Mouse (Mus musculus): ENCODE data around the gene Tanc1. TPM values are rescaled to one million over a fixed set of nuclear protein-coding genes. Genes with fewer than 3 reads are reported as not detected.
"Not testable (repeated sequence)": the region's sequence is repeated elsewhere in the genome, so short reads cannot be mapped to it uniquely, and the experiment has no call there.

Tanc1 gene
- total RNA-seq, 2 experiments from 2014 or later, result 16.4 to 21.1 TPM

DNA sequence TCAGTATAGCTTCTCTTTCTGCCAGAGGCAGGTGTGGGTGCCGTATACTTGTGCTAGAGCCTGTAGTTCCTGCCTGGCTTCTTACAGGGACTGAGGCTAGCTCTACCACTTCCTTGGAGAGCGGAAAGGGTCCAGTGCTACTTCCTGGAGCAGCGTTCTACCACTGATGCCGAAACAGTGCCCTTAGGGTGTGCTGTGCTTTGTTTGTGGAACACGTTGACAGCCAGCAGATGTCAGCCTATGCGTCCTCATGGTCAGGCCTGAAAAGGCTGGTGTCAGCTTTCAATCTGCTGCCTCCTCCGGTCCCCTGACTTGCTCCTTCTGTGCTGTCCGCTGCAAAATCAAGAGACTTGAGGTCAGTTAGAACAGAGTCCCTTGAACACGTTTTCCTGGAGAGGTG lies 218.3 kb downstream of the Tanc1 start:
- DNase-seq, result no peak

DNA sequence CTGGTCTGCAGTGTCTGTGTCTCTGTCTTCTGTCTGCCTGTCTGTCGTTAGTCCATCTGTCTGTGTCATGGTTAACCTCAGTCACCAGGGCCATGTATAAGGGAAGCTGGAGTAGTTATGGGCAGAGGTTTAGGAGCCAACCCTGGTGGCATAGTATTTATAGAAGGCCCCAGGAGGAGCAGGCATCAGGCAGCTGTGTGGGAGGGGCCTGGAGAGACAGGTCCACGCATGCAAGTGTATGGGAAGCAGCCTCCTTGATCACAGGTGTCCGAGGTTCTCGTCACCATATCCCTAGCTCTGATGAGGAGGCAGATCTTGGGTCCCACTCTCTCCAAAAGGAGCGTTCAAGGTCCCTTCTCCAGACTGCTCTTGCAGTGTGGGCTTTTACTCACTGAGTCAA lies 219.1 kb downstream of the Tanc1 start:
- DNase-seq, result no peak

DNA sequence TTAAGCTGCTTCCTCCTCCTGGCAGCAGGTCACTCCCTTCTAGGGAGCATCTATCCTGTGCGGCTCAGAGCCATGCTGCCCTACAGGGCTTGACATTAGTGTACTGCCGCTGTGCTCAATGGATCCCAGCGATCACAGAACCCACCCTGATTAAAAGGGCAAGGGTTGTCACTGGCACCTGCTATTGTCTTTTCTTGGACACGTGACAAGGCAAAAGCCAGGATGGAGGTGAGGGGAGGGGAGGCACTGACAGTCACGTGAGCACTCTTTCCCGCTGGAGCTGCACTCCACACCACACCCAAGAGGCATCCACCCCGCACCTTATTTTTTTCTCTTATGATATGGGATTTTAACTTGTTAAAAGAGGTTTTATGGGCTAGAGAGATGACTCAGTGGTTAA lies 220.0 kb downstream of the Tanc1 start:
- no peak for DNase-seq

DNA sequence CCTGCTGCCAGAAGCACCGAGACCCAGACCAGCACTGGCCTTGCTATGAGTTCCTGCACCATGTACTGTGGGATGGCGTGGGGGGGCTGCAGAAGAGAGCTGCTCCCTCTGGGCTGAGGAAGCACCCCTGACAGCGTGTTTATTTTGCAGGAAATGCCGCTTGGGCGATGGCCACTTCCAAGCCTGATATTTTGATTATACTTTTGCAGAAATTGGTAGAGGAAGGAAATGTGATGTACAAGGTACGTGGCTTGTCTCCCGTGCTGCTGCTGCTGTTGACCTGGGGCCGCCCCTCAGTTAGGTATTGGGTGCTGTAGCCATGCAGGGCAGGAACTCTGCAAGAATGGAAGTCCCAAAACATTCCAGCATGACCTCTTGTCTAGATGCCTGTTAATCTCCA lies 227.0 kb downstream of the Tanc1 start:
- peak; percentile 32 to 54 for DNase-seq

DNA sequence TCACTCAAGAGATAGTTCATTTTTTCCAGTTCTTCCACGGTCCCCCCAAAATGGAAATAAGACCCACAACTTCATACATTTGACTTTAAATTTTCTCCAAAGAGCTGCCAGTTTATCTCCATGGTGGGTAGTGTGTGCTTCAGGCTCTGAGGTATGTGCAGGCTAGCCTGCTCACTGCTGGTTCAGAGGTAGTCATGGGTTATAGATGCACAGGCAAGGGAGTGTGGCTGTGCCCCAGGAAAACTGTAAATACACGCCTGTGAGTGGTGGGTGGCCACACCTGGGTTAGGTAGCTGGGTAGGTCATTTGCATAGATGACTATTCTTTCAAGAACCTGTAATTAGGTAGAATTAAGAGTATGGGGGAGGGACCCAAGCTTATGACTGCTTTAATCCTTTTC lies 227.9 kb downstream of the Tanc1 start:
- DNase-seq, result no peak

DNA sequence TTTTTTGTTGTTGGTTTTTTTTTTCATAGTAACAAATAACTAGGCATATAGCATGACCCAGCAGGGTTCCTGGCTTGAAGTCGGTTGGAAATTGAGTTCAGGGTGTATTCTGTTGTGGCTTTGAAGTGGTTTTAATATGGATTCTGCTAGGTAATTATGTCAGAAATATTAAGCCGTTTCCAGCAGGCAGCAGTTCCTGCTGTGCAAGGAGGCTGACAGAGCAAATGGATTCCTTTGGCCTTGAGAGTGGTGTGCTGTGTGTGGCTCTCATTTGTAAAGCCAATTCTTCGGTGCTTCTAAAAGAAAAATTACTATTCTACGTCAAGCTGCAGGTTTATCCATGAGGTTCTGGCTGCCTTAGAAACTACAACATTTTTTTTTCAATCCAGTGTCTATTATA lies 228.3 kb downstream of the Tanc1 start:
- peak in 1 of 2 experiments; percentile 10 for DNase-seq

DNA sequence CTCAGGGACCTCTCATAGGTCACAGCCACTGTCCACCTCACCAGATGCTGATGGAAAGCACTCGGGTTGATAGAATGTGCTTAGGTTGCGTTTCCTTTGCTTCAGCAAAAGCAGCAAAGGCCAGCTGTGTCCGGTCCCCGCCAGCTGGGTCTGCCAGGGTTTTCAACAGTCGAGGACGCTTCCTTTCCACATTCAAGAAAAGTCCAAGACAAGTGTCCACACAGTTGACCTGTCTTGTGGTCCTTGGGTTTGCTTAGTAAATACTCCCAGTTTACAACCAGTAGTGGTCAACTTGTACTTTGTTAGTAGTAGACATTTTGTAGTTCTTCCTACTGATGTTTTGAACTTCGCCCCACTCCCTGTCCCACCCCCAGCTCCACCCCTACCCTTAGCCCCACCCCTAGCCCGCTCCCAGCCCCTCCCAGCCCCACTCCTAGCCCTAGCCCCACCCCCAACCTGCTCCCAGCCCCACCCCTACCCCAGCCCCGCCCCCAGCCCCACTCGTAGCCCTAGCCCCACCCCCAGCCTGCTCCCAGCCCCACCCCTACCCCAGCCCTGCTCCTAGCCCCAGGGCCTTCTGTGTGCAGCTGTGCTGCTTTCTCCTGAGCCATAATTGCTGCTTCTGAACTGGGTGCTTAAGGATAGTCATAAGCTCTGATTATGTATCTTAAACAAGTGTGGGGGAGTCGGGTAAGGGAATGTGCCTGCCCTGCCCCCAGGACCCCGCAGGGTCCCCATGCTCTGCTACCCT lies 229.5 kb downstream of the Tanc1 start:
- DNase-seq, result peak in 1 of 2 experiments; percentile 26

DNA sequence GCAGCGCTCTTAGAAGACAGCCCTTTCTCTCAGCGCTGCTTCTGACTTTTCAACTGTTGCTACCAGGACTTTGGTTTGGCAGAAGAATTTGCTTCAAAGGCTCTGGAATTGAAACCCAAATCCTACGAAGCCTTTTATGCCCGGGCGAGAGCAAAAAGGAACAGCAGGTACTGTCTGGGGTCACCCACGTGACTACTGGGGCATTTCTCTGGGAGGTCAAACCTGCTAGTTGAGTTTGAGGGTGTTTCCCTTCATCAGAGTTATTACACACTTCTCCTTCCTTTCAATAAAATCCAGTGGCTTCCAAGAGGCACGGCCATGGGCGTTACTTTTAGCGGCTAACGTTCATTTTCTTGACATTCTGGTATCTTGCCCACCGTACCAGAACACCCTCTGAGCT lies 230.1 kb downstream of the Tanc1 start:
- DNase-seq, result no peak

DNA sequence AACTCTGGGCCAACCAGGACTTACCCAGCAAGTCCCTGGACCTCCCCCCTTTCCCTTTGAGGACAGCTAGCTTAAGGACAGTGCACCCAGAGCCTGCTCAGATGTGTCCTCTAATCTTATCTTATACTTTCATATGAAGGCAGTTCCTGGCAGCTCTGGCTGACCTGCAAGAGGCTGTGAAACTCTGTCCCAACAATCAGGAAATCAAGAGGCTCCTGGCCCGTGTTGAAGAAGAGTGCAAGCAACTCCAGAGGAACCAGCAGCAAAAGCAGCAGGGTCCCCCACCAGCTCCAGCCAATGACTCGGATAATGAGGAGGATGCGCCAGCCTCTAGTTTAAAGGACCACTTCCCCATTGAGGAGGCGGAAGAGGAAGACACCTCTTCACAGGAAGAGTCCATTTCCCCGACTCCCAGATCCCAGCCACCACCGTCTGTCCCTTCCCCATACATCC lies 230.7 kb downstream of the Tanc1 start:
- DNase-seq, result no peak

DNA sequence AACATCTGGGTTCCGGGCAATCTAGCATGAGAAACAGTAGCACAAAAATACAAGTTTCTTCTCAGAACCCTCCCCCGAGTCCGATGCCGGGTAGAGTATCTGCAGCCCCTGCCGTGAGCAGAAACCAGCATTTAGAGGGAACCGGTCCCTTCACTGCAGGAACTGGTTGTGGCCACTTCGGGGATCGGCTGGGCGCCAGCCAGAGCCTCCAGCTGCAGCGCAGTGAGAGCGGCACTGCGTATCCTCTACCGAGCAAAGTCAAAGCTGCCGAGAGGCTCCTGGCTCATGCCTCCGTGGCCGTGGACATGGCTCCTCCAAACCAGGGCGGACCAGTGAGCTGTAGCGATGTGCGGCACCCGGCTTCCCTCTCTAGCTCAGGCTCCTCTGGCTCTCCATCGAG lies 231.3 kb downstream of the Tanc1 start:
- DNase-seq, result no peak

DNA sequence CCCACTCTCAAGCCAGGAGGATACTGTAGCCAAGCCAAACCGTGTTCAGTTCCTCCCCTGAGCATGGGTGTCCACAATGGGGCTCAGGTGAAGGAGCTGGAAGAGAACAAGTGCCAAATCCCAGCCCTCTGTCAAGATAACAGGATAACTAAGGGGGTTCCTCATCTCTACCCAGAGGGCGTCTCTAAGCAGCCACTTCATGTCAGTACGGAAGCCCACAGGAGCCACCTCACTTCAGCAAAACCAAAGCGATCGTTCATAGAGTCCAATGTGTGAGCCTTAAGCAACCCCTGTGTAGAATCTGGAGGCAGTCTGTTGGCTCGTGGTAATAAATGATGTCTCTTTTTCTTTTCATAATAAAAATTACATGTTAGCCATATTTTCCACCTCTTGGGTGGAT lies 232.0 kb downstream of the Tanc1 start:
- DNase-seq, result no peak

DNA sequence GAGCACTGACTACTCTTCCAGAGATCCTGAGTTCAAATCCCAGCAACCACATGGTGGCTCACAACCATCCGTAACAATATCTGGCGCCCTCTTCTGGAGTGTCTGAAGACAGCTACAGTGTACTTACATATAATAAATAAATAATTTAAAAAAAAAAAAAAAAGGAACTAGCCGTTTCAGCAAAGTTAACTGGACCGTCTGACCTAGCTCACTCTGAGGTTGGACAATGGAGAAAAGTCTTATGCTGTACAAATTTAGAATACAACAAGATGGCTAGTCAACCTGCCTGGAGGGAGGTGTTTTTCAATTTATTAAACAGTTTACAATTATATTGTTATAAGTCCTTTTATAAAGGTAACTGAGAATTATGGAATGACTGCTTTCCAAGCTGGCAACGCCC lies 240.0 kb downstream of the Tanc1 start:
- not testable (repeated sequence) for DNase-seq

DNA sequence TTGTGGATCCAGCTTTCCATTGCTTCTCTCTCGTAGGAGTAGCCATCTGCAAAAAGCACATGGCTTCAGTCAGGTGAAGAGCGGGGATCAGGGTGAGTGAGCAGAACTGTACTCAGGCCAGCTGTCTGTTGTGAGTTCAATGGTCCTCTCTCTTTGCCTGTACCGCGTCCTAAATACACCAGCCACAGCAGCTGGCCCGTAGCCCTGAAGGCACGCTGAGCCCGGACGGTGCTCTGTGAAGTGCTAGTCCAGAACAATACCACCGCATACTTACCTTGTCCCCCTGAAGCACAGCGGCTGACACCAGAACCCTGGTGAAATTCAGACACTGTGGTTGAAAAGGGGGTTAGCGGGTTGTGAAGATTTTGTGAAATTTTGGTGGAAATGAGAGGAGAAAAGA lies 241.1 kb downstream of the Tanc1 start:
- no peak for DNase-seq

DNA sequence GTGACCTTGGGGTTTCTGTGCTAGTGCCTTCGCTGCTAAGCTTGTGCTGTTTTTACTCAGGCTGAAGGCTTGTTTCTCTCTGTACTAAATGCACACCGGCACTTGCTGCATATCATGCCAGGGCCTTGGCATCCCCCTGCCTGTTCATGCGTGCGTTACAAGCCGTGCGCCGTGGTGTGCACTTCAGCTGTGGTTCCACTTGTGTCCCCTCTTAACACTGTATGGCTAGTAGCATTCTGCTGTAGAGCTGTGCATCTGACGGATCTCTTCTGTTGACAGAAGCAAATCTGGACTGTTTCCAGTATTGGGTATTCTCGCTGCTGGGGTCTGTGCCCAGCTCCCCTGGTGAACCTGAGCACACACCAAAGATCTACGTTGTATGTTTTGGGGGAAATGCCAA lies 241.7 kb downstream of the Tanc1 start:
- no peak for DNase-seq

DNA sequence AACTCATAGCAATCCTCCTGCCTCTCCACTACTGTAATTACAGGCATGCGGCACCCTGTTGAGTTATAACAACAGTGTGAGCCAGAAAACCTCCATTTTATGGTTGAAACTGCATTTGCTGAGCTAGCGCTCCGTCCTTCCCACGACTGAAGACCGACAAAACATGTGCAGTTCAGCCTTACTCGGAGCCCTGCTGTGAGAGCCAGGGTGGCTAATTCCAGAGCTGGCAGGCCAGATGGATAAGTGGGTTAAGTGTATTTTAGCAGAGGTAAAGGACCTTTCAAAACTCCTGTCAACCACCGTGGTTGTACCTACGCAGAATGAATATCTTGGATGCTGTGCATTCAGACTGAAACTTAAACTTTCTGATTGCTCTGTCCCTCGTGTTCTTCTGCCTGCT lies 242.5 kb downstream of the Tanc1 start:
- no peak for DNase-seq

DNA sequence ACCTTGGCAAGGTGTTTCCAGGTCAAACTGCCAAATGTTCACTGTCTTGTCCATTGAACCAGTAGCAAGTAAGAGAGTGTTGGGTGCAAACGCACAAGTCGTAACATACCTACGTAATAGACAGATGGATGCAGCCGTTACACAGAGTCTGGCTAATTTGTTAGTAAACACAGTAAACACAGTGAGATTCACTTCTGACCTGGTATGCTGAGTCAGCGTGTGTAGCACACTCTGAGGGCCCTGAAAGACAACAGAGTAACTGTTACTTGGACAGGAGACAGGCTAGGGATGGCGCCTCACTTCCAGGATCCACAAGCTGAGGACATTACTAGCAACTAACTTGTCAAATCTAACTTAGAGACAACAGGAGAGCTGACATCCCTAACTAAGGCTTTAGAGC lies 250.8 kb downstream of the Tanc1 start:
- DNase-seq, result no peak

DNA sequence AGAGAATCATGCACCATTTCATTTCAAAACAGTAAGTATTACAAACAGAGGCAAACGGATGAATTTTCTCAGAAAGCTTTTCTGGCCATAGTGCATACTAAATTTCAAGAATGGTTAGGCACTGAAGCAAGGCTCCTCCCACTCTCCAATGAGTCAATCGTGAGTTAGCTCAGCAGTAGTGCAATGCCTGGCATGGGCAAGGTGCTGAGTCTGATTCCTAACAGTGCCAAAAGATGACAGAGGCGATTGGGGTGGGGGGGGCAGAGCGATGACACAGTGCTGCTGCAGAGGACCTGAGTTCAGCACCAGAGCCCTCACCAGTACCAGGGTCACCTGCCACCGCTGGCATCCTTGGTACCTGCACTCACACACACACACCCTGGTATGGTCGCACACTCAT lies 258.7 kb downstream of the Tanc1 start:
- peak; percentile 37 to 50 for DNase-seq

DNA sequence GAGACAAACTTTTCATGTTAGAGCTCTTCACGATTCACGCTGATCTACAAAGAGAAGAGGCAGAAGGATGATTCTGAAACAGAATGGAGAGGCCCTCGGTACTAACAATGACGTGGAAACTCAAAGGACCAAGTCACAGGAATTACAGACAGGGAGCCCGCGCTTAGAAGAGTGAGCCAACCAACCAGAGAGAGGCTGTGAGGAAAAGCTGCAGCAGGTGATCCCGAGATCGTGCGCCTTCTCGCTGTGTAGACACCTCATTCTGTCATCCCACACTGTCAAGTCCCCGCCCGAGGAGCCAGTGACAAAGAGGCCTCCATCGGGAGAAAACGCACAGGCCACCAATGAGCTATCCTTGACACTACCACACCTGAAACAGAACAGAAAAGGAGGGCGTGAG lies 264.6 kb downstream of the Tanc1 start:
- DNase-seq, result no peak

DNA sequence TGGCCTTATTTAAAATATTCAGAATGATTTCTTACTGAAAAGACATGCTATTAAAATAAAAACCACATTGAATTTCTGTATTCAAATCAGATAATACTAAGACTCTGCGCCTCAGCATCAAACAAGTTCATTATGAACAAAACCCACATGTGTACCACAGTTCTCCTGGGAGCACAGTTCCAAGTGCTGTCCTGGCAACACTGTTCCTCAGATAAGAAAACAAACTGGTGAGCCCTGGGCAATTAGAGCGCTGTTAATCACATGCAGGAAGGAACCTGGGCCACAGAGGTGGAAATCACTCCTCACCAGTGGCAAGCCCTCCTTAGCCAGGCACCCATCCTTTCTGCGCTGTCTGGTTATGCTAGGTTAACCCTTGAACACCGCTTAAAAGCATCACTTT lies 265.5 kb downstream of the Tanc1 start:
- DNase-seq, result no peak

DNA sequence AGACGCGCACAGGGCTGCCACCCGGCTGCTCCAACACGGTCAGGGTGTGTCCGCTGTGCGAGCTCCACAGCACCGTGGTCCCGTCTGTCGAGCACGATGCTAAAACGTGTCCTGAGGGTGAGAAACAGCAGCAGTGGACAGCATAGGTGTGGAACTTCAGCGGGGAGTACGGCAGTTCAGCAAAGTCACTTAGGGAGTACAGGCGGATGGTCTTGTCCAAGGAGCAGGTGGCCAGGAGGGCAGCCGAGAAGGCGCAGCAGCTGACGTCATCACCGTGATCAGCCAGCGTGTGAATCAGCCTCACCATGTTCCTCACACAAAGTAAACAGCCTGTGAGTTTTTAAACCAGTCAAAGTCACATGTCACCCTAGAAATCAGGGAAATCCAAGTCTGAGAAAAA lies 266.4 kb downstream of the Tanc1 start:
- no peak for DNase-seq

DNA sequence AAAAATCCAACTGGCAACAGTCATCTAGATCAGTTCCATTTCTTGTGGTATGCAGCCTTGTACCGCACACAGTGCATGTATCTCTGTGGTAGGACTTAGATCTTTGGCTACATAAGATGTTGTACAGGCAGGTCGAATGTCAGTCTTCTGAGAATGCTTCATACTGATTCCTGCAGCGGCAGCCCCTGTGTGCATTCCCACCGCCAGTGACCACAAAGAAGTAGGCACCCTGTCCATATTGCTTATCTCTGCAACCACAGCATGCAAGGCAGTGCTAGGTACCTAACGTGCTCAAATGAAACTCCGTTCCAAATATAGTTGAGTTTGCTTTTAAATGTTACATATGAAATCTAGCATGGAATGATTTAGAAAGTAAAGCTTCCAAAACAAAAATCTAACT lies 269.6 kb downstream of the Tanc1 start:
- DNase-seq, result no peak

DNA sequence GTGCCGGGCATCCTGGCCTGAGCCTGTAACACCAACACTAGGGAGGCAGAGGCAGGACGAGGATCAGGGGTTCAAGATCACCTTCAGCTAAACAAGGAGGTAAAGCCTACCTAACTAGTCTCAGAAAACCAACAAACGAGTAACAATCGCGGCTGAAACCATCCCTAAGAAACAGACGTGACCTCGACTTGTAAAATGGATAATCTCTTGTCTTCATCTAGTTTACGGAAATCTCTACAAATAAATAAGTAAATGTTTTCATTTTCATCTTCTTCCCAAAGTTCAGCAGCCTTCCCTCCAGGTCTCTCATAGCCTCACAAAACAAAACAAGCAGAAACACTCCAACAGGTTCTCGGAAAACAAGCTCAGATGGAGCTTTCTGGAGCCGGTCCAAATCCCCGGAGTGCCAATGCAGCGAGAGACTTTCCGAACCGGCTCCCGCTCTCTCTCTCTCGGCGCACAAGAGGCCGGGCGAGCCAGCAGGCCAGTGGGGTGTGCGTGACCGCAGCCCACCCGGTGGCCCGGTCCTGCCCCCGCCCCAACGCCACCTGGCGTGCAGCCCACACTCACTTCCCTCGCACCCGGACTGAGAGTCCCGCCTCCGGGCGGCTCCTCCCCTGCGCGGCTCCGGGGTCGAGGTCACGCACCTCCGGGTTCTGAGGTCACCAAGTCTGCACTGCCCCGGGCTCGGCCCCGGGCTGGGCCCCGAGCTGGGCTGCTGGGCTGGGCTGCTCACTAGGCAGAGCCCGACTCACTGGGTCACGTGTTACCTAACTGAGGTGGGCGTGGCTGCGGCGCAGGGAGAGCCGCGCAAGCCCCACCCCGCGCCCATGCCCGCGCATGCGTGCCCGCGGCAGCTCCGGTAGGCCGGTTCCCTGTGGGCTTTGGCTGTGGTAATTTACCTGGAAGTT lies 270.2 kb downstream of the Tanc1 start, which contains the start of gene Wdsub1:
Wdsub1 (minus strand) TSS at position 761 of the 911 bp plus-strand sequence.
- DNase-seq, result peak; percentile 95 to 98

DNA sequence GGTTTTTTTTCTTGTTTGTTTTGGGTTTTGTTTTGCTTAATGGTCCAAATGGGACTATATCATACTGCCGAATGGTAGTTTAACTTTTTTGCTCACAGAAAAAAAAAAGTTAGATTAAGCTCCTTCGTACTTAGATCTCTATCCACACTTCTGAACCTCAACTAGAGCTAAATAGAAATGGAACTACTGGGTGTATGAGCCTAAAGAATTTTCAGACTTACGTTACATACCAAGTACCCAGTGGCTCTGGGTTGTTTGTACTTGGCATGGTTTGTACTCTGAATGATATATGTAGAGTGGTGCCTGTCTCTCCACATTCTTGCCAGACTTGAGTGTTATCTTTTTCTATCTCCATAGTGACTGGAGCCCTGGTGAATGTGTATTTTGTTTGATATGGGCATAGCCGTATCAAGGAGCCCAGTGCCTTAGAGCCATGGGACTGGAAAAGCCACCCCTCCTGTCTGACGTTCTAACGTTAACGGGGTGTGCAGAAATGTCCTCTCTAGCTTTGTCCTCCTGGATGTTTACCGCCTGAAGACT lies 271.0 kb downstream of the Tanc1 start:
- no peak for DNase-seq

Data from adrenal gland, postnatal 36 days (tissue).